Mouse (Mus musculus) left cerebral cortex, adult 9 months (tissue): ENCODE measurements at regions not wholly inside any gene's neighbourhood (a gene's known extent, or its start where the extent isn't known, plus 50 kb on each side); places are given as distances from the start of the nearest gene placed in this dataset.

Experiments
- DNase-seq, 2 experiments: peaks; one replicate each; pipeline ENCODE4 v3.0.0; 2022; ENCODE audit warnings: low spot score in 2 of 2

- DNase-seq = no peak
These were observed 210.1 kb downstream of the Mex3b start for GRCm38 (mm10) chr7:83077035-83077918.

DNA sequence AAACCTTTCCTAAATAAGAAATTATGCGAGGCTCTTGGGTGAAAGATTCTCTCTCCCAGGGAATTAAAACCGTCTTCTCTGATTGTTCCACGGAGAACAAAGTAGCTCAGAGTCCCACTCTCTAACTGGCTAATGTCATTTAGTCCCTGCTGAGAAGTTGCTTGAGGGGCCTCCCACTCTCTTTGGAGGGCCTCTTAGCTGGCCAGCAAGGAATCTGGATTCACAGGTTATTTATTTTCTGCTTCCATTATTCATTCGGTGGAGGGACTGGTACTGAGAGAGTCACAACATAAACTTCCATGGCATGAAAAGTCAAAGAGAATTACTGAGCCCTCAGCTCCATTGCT, 210.8 kb downstream of the Mex3b start:
- DNase-seq = no peak

- DNase-seq = no peak
These were observed 211.6 kb downstream of the Mex3b start for GRCm38 (mm10) chr7:83078695-83079094.

- DNase-seq = no peak
These were observed 212.7 kb downstream of the Mex3b start for GRCm38 (mm10) chr7:83079842-83080241.

DNA sequence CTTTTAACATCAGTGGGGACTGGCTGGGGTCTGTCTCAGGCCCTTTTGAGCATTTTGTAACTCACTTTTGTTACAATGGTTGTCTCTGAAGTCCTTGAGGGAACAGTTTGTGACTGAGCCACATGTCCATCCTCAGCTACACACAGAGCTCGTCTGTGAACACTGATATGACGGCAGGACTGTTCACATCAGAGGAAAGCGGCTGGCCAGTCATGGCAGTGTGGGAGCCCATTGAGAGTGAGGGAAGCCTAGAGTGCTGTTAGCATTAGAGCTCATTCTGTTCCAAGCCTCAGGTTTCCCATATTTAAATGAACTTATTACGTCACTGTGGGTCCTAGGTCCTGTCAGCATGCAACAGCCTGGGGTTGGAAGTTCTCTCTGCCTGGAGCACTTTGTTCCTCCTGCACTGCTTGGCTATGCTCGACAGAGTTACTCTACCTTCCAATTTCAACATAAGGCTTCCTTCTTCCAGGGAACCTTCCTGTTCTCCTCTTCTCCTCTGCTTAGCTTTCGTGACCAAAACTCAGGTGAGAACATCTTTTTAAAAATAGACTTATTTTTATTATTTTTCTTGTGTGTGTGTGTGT, 217.5 kb downstream of the Mex3b start:
- DNase-seq = no peak

- no peak for DNase-seq
These were observed 218.5 kb downstream of the Mex3b start for GRCm38 (mm10) chr7:83085547-83086158.

DNA sequence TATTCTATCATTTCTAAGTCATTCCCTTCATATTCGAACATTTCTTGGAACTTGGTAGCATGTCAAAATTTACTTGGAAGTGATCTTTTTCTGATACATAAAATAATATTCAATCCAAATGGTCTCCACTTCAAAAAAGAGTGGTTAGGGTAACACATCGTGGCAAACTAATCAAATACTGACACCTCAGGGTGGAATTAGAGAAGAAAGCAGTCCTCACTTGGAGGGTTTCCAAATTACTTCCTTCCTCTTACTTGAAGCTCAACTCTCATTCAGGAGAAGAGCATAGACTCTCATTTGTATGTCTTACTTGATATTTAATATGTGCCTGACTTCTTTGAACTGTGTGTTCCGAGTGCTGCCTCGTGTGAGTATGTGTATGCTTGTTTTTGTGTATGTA, 220.3 kb downstream of the Mex3b start:
- DNase-seq = no peak

GRCm38 (mm10) chr7:83088125-83088524, 221.0 kb downstream of the Mex3b start:
- no peak for DNase-seq

- DNase-seq = peak in 1 of 2 experiments; percentile 20
These were observed 222.3 kb downstream of the Mex3b start for GRCm38 (mm10) chr7:83089330-83089982.

- DNase-seq = no peak
These were observed 226.8 kb downstream of the Mex3b start for GRCm38 (mm10) chr7:83093923-83094355.

- peak in 1 of 2 experiments; percentile 45 for DNase-seq
These were observed 227.8 kb downstream of the Mex3b start for GRCm38 (mm10) chr7:83094899-83095298.

DNA sequence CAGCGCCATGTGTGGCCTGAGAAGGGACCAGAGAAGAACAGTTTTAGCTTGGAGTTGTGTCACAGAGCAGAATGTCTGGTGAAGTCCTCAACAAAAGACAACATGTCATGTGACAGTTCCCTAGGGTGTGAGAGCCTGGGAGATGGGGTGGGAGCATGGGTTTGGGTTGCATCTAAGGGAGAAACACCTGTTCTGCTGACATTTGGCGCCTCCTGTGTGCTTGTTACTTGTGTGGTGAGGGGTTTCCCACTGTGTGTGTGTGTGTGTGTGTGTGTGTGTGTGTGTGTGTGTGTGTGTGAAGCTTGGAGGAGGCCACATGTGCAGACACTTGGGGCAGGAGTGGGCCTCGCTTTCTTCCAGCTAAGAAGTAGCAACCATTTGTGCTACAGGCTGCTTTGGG, 228.5 kb downstream of the Mex3b start:
- DNase-seq = no peak

DNA sequence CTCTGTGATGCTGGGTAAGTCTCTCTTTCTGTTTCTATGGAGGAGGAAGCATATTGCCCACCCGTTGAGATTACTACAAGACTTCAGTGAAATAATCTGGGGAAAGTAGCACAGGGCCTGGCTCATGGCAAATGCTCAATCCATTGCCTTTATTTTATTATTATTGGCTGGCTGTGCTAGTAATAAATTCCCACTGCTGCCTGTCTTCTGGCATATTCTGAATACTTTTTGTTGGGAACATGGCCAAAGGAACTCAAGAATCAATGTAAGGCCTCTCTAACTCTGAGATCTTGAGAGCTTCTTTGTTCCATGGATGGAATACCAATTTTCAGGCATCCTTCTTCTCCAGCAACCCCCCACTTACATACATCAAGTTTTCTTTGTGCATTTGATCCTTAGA, 237.3 kb downstream of the Mex3b start:
- no peak for DNase-seq

DNA sequence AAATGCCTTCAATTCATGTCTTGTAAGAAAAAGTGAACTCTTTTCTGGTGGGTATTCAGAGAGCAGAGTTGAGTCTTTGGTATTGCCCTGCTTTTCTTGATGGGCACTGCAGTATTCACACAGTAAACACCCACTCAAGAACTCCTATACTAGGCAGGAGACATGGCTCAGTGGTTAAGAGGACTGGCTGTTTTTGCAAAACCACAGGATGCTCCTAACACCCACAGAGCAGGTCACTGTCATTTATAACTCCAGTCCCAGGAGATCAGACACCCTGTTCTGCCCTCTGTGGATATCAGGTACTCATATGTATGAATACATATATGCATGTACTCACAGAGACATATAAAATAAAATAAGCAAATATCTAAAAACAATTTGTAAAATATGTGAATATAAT, 238.5 kb downstream of the Mex3b start:
- DNase-seq = no peak

DNA sequence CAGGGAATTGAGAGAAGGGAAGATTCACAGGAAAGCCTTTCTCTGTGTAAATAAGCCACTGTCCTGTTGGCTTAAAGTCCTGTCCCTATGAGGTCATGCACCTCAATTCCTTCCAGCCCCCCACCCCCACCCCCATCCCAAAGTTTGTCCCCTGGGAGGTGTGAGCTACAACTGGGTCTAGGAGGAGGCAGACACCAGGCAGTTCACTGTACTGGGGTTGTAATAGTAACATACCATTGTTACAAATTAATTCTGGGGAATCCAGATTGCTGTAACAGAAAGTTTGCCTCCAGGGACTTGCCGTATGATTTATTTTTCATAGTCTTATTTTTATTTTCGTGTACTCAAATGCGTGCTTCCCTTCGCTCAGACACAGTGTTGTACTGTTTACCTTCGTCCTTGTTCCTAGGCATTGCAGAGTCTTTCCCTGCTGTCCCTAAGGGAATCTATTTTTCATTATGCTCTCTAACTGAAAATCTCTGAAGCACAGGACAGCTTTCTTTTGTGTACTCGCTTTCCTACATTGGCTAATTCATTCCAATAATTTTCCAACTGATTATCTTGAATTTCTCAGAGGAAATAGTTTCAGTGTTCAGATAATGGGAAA, 244.2 kb downstream of the Mex3b start:
- DNase-seq = no peak

GRCm38 (mm10) chr7:83116487-83116886, 249.4 kb downstream of the Mex3b start:
- no peak for DNase-seq

- no peak for DNase-seq
These were observed 249.9 kb downstream of the Mex3b start for GRCm38 (mm10) chr7:83117065-83117464.

- no peak for DNase-seq
These were observed 259.1 kb downstream of the Mex3b start for GRCm38 (mm10) chr7:83126196-83126595.

GRCm38 (mm10) chr7:83140216-83140615, 273.1 kb downstream of the Mex3b start:
- DNase-seq = no peak

GRCm38 (mm10) chr7:83140658-83141057, 273.5 kb downstream of the Mex3b start:
- DNase-seq = no peak

DNA sequence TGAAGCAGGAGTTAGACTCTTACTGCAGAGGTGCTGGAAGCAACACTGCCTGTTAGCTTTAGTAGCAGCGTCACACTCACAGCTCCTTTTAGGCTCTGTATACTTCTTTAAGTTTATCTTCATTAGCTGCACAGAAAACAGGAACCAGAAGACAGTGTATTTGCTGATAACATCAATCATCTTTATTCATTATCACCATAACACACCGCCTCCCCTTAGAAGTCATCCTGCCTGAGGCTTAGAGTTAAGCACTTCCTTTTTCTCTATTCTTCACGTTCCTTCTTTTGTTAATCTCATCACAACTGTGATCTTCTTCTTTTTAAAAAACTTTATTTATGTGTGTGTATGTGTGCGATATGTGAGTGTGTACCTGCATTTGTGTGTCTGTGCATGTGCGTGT, 276.9 kb downstream of the Mex3b start:
- DNase-seq = no peak

DNA sequence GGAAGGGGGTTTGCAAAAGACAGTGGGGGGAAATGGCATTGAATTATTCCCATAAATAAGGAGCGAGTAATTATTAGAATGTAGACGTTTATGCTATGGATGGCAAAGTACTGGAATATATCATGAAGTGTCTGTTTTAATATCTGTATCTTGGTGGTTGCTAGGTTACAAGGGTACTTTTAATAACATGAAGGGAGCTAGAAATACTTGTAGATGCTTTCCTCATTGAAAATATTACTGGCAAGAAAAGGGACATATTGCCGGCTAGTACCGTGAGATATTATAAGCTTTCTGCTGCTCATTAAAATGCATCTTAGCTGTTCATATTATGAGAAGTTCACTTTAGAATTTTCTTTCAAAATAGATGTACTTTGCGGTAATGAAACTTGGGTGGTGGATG, 278.4 kb downstream of the Mex3b start:
- DNase-seq = no peak
